Mouse (Mus musculus) forebrain, embryonic 12.5 days (tissue): ENCODE data around the gene Glipr1l3. TPM values are rescaled to one million over a fixed set of nuclear protein-coding genes. Genes with fewer than 3 reads are reported as not detected.
"Not testable (repeated sequence)": the region's sequence is repeated elsewhere in the genome, so short reads cannot be mapped to it uniquely, and the experiment has no call there.

Source experiments
- ATAC-seq: fragments of 200-750 bp; cut with Nextera tagmentation; 2 replicates; pipeline ENCODE4 v1.8.0; 2017; ENCODE audit warnings: moderate TSS enrichment; ENCODE audit not compliant: low FRiP score
- H3K27ac ChIP-seq: fragments of 300-500 bp; sonication (generic); 2 replicates; pipeline ENCODE4 v1.5.1; 2016; ENCODE audit warnings: mild to moderate bottlenecking
- H3K27me3 ChIP-seq: fragments of 300-500 bp; sonication (generic); 2 replicates; pipeline ENCODE4 v1.6.1; 2016; ENCODE audit warnings: mild to moderate bottlenecking
- H3K36me3 ChIP-seq: fragments of 300-500 bp; sonication (generic); replicated peaks from 2 replicates; pipeline ENCODE4 v1.6.1; 2016; ENCODE audit warnings: mild to moderate bottlenecking
- H3K4me1 ChIP-seq: fragments of 300-500 bp; sonication (generic); 2 replicates; pipeline ENCODE4 v1.6.1; 2016
- H3K4me2 ChIP-seq: fragments of 300-500 bp; sonication (generic); 2 replicates; pipeline ENCODE4 v1.6.1; 2016; ENCODE audit warnings: mild to moderate bottlenecking, moderate library complexity
- H3K4me3 ChIP-seq: fragments of 300-500 bp; sonication (generic); replicated peaks from 2 replicates; pipeline ENCODE4 v1.5.1; 2016; ENCODE audit warnings: mild to moderate bottlenecking
- H3K9ac ChIP-seq: fragments of 300-500 bp; sonication (generic); 2 replicates; pipeline ENCODE4 v1.6.1; 2016; ENCODE audit warnings: mild to moderate bottlenecking
- H3K9me3 ChIP-seq: fragments of 300-500 bp; sonication (generic); 2 replicates; pipeline ENCODE4 v1.6.1; 2016
- WGBS: fragments of 180-500 bp; shearing (Covaris S2); methylation state at CpG from one replicate; pipeline ENCODE4 v1.1.7; 2016; 5-methylcytosine and 5-hydroxymethylcytosine counted together
- polyA plus RNA-seq: library from polyadenylated mRNA; unstranded; fragments of >200 nt; fragmentation: Nextera tagmentation; extraction: Ambion mirVana; gene quantifications from 2 replicates; pipeline ENCODE4 v1.2.1, GENCODE M21; 2016

The Glipr1l3 gene
- polyA plus RNA-seq, result not detected in 2 replicates

DNA sequence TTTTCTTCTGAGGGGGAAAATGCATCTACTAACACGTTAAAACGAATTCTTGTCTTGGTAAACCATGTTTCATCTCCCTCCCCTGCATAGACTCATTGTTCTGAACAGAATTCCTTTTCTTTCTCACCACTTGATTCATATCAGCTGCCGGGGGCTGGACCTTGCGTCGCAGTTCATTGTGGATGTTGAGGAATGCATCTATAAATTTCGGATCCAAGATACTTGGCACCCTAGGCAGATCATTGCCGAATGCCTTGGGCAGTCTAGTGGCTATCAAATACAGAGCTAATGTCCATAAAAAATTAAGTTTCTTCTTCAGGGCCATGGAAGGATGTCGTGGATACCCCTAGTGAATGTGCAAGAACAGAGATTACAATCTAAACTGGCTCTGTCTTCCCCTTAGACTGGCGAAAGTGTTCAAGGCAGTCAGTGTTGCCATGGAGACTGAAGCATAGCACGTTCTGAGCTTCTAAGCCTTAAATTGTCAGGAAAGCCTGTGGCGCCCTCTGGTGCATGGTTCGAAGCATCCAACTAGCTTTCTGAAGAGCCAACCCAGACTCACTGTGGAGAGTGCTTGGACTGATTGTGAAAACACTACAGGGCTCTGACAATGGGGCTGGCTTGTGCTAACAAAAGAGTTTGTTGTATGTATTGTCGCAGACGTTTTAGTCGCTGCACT is at the start of gene Glipr1l3:
Glipr1l3 (minus strand) TSS at position 446 of the 679 bp plus-strand sequence.
- H3K4me2 ChIP-seq, result peak within 1 kb of the TSS; percentile 39
- ATAC-seq, result peak; percentile 92
- not testable (repeated sequence) for H3K27ac ChIP-seq, H3K4me1 ChIP-seq, H3K36me3 ChIP-seq, H3K9me3 ChIP-seq, H3K4me3 ChIP-seq, H3K27me3 ChIP-seq, H3K9ac ChIP-seq
- WGBS, result 15% methylated on average over 15 of the region's 15 CpGs

DNA sequence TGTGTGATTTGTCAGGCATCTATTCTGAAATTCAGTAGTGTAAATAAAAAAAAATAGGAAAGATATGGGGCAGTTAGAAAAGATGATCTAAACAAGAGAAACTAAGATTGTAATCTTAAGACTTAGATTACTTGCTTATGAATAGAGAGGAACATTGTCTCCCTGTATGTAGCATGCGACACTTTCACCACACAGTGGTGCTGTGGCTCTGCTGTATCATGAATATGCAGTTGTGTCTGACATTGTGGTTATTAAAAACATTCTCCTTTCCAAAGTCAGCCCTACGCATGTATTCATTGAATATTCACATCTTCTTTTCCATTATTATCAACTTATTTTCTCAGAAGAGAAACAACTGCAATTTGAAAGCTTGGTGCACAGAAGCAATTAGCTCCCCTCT is 43.3 kb upstream of the Glipr1l3 start:
- H3K36me3 ChIP-seq, result no peaks in the 10 kb centered on the region
- H3K9ac ChIP-seq, result no peak overlapping the region
- H3K27ac ChIP-seq, result no peak overlapping the region
- no peaks in the 10 kb centered on the region for H3K9me3 ChIP-seq
- no peak overlapping the region for H3K4me2 ChIP-seq
- no peaks in the 10 kb centered on the region for H3K4me1 ChIP-seq
- H3K27me3 ChIP-seq, result no peaks in the 10 kb centered on the region
- 64% methylated on average over 2 of the region's 2 CpGs for WGBS
- H3K4me3 ChIP-seq, result no peak overlapping the region
- peak; percentile 68; the same call in 1 of the 2 replicates for ATAC-seq

DNA sequence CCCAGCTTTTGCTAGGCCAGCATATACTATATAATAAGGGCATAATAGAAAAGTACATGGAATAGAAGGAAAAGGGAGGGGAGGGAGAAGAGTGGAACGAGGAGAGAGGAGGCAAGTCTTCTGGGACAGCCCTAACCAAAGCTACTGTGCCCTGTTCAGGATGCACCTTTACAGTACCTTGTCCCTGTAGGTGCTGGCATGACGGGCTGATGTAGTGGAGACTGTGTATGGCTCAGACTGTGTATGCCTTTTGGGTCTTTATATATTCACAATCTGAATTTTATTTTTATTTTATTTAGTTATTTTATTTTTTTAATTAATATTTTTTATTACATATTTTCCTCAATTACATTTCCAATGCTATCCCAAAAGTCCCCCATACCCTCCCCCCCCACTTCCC is 33.8 kb upstream of the Glipr1l3 start:
- not testable (repeated sequence) for H3K4me1 ChIP-seq, H3K36me3 ChIP-seq, H3K9me3 ChIP-seq, H3K9ac ChIP-seq, H3K27me3 ChIP-seq, ATAC-seq, H3K4me2 ChIP-seq, H3K27ac ChIP-seq, H3K4me3 ChIP-seq
- WGBS, result 83% methylated on average over 2 of the region's 2 CpGs

DNA sequence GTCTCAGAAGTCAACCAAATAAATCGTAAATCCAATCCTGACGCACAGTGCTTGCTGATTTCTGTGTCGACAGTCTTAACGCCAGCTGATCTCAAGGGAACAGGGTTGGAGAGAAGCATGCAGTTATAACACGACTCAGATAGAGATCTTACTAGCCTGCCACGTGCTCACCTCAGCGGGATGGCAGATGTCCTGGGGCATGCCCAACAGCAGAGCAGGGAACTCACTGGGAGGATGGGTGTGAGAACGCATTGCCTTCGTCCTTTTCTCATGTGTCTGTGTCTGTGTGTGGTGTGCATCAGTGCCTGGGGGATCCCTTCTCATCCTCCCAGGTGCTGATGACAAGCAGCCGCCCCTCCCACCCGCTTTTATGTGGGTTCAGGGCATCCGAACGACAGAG is 16.9 kb upstream of the Glipr1l3 start:
- H3K9ac ChIP-seq, H3K27ac ChIP-seq, H3K4me2 ChIP-seq, H3K36me3 ChIP-seq, H3K27me3 ChIP-seq, H3K9me3 ChIP-seq, H3K4me1 ChIP-seq, ATAC-seq, H3K4me3 ChIP-seq: not testable (repeated sequence)
- WGBS, result 47% methylated on average over 13 of the region's 13 CpGs

DNA sequence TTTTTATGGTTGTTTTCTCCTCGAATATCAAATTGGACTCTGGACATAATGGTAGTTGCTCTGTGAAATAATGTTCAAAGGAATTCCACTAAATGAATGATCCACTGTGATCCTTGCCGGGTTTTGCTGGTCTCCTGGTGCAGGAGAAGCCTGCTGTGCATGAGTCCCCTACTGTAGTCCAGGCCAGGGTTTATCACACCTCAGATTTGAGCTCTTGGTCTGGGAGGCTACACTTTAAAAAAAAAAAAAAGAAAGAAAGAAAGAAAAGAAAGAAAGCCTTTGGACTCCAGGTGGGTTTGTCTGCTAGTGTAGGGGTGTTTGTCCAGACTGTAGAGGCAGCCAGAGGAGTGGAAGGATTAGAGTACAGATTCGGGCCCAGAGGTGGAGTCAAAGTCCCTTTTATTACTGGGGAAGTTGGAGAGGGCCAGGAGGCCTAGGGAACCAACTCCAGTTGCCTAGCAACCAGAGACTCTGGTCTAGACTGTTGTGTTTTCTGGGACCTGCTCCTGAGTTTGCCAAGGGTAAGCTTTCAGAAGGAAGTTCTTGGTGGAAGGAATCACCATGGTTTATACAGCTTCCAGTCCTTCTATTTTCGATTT is 3.1 kb upstream of the Glipr1l3 start, which contains the start of gene Caps2:
Caps2 (plus strand) TSS at position 454 of the 599 bp plus-strand sequence.
- Histone ChIP-seq H3K36me3 (no peaks in the 10 kb centered on the region), H3K4me3 (no peak within 1 kb of the TSS), H3K4me2 (no peak within 1 kb of the TSS), H3K4me1 (peaks cover 8% of the 10 kb centered on the region), H3K27ac (peak within 1 kb of the TSS; percentile 31; the same call in 1 of the 2 replicates), H3K9me3 (no peaks in the 10 kb centered on the region), H3K27me3 (no peaks in the 10 kb centered on the region), H3K9ac (no peak within 1 kb of the TSS)
- ATAC-seq, result peak; percentile 59
- WGBS, result 27% methylated on average over 4 of the region's 4 CpGs

DNA sequence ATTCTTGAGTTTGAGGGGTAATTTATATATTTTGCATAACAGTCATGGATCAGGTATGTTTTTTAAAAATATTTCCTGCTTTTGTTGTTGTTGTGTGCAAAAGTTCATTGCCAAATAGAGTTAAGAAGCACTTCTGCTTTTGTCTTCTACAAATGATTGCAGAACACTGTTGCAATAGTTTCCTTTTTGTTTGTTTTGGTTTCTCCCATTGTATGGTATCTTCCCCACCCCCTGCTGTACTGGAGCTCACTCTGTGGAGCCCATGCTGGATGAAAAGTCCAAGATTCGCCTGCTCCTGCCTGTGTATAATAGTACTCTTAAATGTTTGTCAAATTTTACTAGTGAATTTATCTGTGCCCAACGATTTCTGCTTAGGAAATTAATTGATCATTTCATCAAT is 20.3 kb downstream of the Glipr1l3 start:
- Histone ChIP-seq H3K36me3 (no peaks in the 10 kb centered on the region), H3K27me3 (no peaks in the 10 kb centered on the region), H3K9me3 (no peaks in the 10 kb centered on the region), H3K4me3 (no peak overlapping the region), H3K4me2 (no peak overlapping the region), H3K9ac (no peak overlapping the region), H3K27ac (no peak overlapping the region), H3K4me1 (no peaks in the 10 kb centered on the region)
- ATAC-seq, result no peak
- WGBS, result 59% methylated on average over 2 of the region's 2 CpGs

DNA sequence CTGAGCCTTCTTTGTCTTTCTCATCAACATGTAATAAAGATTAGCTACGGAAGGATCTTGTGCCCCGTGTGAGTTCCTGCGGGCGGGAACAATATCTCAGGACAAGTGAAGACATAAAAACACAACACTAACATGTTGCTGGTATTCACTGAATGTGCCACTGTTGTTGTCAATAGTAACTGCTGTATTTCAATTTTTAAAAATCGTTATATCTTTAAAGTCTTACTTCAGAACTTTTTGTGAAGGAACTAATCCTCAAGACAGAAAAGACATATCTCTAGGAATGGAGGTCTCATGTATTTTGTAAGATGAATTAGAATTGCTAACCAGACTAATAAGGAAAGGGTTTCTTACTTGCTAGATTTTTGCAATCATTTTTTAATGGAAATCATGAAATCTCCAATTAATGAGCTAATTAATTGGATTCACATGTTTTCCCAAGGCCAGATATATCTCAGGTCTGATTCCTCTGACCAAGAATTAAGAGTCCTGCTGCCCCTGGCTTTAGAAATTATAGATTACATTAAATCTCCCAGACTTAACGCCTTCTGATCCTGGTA is 21.2 kb downstream of the Glipr1l3 start:
- Histone ChIP-seq H3K9ac (0 out of 2 replicates have a peak overlapping the region, but pooled peaks have one; percentile 25), H3K4me1 (no peaks in the 10 kb centered on the region), H3K36me3 (no peaks in the 10 kb centered on the region), H3K27ac (no peak overlapping the region), H3K27me3 (no peaks in the 10 kb centered on the region), H3K4me2 (peak overlapping the region; percentile 46), H3K9me3 (no peaks in the 10 kb centered on the region), H3K4me3 (peak overlapping the region; percentile 28)
- ATAC-seq, result peak; percentile 55
- WGBS, result 41% methylated on average over 6 of the region's 6 CpGs

DNA sequence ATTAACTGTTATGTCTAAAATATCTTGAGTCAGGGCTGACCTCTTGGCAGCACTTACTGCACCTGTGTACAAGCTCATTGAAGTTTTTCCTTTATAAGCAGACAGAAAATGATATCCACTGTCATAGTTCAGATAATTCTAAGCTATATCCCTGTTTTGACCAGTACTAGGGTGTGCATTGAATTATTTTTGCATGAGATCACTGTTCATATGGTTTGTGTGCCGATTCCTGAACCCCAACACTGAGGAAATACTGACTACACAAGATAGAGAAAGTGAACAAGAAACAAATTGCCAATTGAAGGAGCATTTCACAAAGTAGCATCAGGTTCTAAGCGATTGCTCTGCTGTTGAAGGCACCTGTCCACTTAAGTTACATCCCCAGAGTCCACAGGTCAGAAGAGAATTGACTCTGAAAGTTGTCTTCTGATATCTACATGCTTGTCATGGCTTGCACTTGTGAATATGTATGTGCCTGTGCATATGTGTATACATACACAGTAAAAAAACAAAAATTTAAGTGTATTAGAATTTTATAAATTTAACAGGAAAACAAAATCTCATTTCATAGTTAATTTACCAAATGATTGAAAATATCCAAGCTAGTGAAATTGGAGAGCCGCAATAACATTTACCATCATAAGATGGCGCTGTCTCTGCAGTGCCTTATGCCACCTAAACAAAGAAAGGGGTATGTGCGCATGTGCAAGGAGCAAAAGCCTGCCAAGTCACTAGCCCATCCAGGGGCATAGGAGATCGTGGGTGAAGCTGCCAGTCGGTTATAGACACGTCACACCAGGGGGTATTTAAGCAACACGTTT is 21.9 kb downstream of the Glipr1l3 start:
- Histone ChIP-seq H3K4me3 (peak overlapping the region; percentile 28), H3K4me1 (no peaks in the 10 kb centered on the region), H3K36me3 (no peaks in the 10 kb centered on the region), H3K9me3 (no peaks in the 10 kb centered on the region), H3K9ac (0 out of 2 replicates have a peak overlapping the region, but pooled peaks have one; percentile 25), H3K27me3 (no peaks in the 10 kb centered on the region), H3K4me2 (peak overlapping the region; percentile 46), H3K27ac (no peak overlapping the region)
- peak; percentile 90 for ATAC-seq
- 18% methylated on average over 9 of the region's 9 CpGs for WGBS

DNA sequence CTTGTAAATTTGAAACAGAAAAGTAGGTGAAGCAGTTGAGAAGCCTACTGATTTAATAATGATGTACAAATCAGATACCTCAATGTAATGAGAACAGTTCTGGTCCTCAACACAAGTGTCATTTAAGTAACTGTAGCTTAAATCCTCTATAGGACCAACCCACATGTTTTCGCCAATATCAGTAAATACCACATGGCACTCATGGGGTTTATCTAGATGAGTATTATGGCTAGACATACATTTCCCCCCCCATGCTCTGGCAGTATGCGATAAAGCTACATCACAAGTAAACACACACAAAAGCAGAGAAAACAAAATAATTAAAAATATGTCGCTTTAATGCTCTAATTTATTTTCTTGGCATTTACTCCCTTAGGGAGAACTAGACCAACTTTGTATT is 27.9 kb downstream of the Glipr1l3 start:
- 87% methylated on average over 3 of the region's 3 CpGs for WGBS
- H3K4me3 ChIP-seq, result no peak overlapping the region
- no peak overlapping the region for H3K9ac ChIP-seq
- no peaks in the 10 kb centered on the region for H3K36me3 ChIP-seq
- no peaks in the 10 kb centered on the region for H3K27me3 ChIP-seq
- ATAC-seq, result no peak
- H3K9me3 ChIP-seq, result no peaks in the 10 kb centered on the region
- no peaks in the 10 kb centered on the region for H3K4me1 ChIP-seq
- H3K4me2 ChIP-seq, result no peak overlapping the region
- no peak overlapping the region for H3K27ac ChIP-seq

DNA sequence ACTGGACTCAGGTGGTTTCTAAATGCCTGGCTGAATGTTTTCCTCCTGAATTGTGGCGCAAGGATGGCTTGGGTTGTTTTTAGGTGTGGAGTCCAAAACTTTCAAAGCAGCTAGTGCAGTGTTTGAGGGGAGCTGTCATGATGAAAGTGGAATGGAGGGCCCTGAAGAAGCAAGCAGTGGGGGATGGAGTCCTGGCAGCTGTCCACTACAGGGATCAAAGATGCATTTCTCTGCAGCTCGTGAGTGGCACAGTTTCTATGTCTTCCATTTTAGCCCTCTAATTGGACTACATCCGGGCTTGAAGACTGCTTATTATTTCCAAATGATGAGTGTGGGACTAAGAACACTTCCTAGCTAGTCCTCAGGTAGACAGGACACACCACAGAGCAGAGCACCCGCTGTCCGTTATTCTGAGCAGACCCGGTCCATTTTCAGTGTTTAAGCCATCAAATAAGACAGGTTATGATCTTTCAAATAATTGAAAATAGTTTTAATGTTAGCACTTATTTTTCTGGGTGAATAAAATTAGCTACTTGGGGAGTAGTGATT is 32.4 kb downstream of the Glipr1l3 start:
- H3K4me2 ChIP-seq, H3K4me3 ChIP-seq, H3K27me3 ChIP-seq, H3K9me3 ChIP-seq, ATAC-seq, H3K36me3 ChIP-seq, H3K4me1 ChIP-seq, H3K9ac ChIP-seq, H3K27ac ChIP-seq: not testable (repeated sequence)
- 74% methylated on average over 6 of the region's 6 CpGs for WGBS

DNA sequence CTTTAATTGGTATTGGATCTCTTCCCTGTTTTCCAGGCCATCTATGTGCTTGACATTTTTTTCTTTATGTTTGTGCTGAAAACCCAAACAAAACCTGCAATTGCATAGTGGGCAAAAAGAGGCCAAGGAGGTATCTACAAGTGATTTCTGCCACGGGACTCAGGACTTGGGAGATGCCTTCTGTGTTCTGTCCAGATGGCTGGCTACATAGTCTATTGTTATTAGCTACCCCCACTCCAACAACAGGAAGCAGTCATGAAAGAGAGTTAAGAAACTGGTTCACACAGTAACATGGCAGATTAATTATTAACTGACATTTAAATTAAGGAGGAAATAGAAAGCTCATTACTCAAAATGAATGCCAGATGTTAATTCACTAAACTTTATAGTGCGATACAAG is 35.0 kb downstream of the Glipr1l3 start:
- H3K27me3 ChIP-seq, H3K36me3 ChIP-seq, H3K4me1 ChIP-seq, H3K27ac ChIP-seq, H3K9ac ChIP-seq, ATAC-seq, H3K9me3 ChIP-seq, H3K4me2 ChIP-seq, H3K4me3 ChIP-seq: not testable (repeated sequence)
- WGBS, result 55% methylated on average over 2 of the region's 2 CpGs

DNA sequence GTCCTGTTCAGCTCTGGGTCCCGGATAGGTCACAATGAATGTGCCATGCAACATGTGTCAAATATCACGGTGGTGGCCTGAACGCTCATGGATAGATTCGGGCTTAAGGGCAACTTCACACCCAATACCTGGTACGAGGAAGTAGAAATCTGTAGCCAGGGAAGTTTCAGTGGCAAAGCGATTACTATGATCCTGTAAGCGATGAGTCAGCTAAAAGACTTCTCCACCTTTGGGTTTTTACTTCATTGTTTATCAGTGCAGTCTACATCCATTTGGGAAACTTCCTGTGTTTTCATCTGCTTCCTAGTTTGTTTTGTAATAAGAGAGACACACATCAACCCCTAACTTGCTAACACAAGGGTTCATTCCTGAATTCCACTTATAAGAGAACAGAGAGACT is 49.7 kb downstream of the Glipr1l3 start:
- ATAC-seq, result no peak

More for the DNA sequence above, 49.7 kb downstream of the Glipr1l3 start:
- H3K4me3 ChIP-seq, result no peak overlapping the region
- H3K9me3 ChIP-seq, result no peaks in the 10 kb centered on the region
- H3K4me1 ChIP-seq, result no peaks in the 10 kb centered on the region
- no peak overlapping the region for H3K9ac ChIP-seq
- no peaks in the 10 kb centered on the region for H3K36me3 ChIP-seq
- H3K27me3 ChIP-seq, result no peaks in the 10 kb centered on the region
- no peak overlapping the region for H3K4me2 ChIP-seq
- no peak overlapping the region for H3K27ac ChIP-seq
- WGBS, result 94% methylated on average over 7 of the region's 7 CpGs
